Mouse (Mus musculus) monocyte, adult 2 months (primary cell): Measurements from ENCODE around the gene Hmcn2.

Experiments
- DNase-seq, 2 experiments: peaks; one replicate each; pipeline ENCODE4 v3.0.0; 2022; ENCODE audit warnings: low spot score in 2 of 2, low read depth in 1 of 2

Gene Hmcn2

DNA sequence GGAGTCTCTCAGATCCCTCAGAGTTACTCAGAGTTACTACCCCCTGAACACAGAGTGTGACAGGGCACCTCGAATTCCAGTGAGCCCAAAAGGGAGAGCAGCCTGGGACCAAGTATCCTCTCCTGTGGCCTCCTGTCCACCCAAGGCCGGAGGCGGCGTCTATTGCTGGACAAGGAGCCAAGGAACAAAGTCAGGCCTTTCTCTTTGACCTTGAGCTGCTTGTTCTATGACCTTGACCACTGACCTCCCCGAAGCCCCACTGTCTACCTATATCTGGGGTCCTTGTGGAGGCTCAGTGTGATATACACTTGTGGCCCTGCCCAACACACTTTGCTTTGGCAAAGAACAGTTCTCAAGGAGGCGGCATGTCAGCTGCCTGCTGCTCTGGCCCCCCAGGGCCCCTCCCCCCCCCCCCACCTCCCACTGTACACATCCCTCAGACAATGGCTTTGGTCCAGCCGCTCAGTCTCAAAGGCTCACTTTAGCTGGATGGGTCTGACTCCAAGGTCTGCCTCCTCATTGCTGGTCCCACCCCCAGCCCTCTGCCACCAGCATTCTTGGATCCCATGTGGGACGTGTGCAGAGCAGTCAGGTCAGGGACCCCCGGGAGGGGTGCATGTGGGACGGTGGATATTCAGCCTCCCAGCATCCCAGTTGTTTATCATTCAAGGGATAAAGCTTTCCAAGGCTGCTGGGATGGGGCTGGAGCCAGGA is 162.0 kb downstream of the Hmcn2 start:
- no peak for DNase-seq

DNA sequence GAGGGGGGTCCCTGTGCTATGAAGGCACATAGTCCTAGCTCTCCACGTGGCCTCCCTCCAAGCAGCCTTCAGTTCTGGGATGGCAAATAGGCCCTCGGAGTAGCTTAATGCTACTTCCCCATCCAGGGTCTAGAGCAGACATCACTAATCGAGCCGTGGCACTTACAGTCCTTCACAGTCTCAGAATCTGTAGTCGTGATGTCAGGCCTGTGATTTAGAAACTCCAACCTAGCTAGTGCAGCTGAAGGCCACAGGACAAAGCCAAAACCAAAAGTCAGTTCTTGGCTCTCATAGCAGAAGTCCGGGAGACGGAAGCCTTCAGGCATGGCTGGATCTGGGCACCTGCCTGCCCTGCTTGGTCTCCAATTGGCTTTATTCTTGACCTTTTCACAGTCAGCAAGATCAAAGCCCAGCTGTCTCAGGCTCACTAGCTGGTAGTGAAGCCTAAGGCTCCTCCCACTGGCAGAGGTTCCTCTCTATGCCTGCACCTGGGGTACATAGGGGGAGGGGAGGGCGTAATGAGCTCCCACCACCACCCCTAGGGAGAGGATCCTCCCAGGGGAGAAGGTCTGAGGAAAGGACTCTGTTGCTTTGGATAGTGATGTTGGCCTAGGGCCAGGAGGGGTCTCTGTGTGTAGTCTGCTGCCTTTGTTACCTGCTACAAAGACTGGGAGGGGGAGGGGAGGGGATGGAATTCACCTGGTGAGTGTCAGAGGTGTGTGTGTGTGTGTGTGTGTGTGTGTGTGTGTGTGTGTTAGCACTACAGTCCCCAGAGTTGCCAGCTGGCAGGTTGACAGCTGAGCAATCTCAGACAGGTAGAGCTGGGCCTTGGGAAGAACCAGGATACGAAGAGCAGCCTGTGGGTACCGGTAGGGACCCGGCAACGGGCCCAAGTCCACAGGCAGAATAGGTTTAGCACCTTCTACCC is 163.3 kb downstream of the Hmcn2 start:
- no peak for DNase-seq

DNA sequence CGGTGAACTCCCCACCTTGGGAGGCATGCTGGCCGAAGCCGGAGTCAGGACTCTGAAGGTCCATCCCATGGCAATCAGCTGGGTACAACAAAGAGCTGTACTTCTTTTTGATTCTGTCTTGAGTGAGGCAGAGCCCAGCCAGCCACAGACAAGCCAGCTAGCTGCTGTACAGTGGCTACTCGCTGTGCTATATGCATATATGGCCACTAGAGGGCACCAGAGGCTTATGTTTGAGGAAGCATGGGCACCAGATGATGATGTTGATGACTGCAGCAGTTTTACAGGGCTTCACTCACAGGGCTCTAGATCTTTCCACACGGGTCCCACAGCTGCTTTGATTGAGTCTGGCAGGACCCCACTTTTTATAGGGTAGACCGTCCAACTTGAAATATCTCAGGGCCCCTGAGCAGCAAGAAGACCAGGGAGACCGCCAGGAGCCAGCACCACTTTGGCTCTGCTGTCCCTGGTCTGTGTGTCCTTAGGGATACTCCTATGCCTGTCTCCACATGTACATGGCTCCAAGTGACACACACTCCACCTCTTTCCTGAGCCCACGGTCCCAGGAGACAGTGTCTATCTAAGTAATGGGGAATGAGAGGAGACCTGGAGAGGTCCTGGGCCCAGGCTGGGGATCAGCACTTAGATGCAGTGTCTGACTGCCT is 168.8 kb downstream of the Hmcn2 start:
- DNase-seq: peak; percentile 41 to 62

DNA sequence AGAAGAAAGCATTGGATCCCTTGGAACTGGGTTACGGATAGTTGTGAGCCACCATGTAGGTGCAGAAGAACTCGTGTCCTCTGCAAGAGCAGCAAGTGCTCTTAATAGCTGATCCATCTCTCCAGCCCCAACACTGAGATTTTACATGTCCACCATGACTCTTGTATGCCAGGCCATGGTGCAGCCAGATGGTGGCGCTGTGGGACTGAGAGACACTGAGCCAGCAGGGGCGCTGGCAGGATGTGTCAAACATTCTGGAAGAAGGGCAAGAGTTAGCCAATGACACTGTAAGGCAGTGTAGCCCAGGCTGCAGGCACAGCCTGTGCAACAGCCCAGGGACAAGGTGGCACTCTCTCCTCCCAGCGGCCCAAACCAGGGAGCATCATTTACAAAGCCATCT is 170.0 kb downstream of the Hmcn2 start:
- peak in 1 of 2 experiments; percentile 16 for DNase-seq

DNA sequence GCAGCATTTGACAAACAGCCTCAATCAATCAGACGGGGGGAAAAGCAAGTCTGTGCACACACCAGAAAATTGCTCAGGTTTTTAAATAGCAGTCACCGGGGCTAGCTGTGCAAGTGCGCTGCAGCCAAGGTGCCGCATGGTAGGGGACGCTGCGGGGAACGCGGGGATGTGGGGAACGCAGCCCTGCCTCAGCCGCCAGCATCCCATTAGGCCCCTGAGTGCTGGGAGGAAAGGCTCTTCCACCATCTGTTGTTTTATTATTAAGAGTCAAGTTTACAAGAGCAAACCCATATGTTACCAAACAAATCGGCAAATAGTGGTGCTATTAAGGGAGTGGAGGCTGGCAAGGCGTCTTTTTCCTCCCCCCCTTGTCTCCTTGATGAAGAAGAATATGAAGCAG is 175.0 kb downstream of the Hmcn2 start:
- no peak for DNase-seq

DNA sequence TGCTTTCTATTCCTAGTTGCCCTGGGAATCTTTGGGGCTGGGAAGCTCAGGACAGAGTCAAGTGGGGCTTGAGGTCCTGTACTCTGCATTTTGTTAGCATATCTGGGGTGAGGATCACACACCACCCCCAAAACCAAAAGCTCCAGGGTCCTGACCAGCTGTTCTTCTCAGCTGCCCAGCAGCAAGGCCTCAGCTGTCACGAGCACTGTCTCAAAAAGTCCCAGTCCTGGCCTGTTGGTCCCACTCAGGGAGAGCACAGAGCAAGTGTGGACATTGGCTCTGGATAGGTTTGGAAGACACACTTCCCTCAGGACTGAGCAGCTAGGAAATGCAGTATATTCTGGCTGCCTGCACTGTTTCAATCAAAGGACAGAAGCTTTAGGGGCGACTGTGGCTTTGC is 176.3 kb downstream of the Hmcn2 start:
- DNase-seq: no peak

DNA sequence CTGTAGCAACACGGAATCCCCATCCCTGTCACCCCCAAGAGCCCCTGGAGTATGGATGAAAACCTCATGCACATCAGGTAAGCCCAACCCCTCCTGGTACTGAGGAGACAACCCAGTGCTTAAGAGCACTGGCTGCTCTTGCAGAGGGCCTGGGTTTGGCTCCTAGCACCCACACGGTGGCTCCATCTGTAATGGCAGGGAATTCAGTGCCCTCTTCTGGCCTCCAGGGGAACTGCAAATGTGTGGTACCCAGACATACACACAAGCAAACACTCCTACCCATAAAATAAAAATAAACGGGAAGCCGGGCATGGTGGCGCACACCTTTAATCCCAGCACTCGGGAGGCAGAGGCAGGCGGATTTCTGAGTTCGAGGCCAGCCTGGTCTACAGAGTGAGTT is 178.1 kb downstream of the Hmcn2 start:
- DNase-seq: no peak

DNA sequence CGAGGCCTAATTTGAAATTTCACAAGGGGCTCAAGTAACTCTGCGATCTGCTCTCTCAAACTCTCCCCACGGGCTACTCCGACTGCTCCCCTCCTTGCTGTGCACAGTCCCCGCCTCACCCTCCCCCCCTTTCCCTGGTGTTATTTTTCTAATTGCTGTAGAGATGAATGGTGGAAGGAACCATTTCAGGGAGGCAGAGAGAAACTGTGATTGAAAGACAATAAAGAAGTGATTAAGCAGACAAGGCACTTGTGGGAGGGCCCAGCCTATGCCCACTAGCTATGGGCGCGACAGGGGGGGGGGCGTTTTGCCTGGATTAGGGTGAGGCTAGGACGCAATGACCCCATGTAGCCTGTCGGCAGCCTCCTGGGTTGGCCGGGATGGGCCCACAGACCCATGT is 179.0 kb downstream of the Hmcn2 start:
- no peak for DNase-seq

DNA sequence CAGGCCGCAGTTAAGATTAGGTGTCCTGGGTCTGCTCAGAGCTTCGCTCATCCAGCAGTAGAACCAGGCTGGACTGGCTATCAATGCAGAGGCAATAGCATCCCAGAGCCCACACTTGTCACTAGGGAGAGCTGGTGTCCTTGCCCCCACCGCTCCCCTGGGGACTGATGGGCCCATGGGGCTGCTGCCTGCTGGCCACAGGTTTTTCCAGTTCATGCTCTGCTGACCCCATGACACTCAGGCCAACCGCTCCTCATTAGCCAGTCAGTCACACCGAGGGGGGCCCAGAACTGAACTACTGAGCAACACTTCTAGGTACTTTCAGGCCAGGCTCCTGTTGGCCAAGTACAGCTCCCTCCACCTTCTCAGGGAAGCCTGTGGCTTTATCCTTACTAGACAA is 180.1 kb downstream of the Hmcn2 start:
- no peak for DNase-seq

DNA sequence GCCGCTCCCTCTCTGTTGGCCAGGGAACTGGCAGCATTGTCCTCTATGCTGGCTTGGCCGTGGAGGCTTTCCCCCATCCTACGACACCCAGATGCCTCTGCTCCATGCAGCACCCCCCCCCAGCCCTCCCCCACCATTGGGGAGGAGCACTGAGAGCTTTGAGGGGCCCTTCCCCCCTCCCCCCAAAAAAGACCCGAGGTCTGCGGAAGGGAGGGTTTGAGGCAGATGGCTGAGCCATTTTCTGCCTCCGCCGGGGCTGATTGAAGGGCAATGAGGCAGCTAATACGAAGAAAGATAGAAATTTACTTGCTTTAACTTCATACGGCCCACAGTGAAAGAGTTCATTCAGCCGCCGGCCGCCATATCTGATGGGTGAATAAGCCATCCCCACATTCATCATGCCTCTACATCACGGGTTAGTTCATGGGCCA is 180.8 kb downstream of the Hmcn2 start:
- no peak for DNase-seq

DNA sequence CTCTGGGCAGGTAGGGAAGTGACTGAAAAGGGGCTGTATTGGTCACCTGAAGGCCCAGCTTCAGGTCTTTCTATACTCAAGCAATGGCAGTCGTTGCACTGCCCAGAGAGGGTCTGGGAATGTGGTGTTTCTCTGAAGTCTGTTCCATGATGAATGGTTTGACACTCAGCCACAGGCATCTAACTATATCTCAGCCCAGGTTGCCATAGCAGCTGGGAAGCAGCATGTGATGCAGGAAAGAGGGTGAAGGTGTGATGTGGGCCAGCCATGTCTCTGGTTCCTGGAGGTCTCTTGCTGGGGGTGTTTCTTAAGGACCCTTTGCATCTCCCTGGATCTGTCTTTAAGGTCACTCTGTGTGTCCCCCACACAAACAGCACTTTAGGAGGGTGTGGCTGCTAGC is 181.9 kb downstream of the Hmcn2 start:
- DNase-seq: no peak

DNA sequence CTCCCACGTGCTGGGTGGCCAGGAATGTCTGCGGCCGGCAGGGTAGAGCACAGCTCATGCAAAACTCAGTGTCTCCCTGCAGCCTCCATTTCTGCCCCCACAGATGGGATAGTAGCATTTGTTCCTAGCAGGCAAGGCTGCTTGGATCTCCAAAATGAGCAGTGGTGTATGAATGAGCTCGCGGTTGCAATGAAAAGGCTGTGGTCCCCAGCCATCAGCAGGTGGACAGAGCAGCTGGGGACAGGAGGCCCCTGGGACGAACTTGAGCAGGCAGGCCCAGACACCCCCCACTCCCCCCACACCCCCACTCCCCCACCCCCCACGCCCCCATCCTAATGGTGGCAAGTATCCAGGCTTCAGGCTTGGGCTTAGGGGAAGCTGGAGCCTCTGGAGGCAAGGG is 182.9 kb downstream of the Hmcn2 start:
- DNase-seq: no peak

DNA sequence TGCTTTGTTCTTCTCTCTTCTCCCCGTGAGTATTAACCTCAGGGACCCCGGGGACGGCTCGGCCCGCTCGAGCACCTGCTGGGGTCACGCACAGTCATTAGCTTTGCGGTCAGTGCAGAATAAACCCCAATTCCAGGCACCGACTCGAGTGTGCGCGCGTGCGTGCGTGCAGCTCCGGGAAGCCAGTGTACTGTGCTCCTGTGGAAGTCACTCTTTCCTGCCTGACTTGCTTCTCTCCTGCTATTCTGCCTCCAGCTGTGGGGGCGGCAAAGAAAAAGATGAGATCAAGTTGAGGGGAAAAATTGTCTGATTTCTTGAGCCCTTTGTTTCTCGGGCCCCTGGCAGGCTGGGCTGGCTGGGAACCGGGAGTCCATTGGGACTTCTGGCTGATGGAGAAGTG is 183.4 kb downstream of the Hmcn2 start:
- DNase-seq: no peak

DNA sequence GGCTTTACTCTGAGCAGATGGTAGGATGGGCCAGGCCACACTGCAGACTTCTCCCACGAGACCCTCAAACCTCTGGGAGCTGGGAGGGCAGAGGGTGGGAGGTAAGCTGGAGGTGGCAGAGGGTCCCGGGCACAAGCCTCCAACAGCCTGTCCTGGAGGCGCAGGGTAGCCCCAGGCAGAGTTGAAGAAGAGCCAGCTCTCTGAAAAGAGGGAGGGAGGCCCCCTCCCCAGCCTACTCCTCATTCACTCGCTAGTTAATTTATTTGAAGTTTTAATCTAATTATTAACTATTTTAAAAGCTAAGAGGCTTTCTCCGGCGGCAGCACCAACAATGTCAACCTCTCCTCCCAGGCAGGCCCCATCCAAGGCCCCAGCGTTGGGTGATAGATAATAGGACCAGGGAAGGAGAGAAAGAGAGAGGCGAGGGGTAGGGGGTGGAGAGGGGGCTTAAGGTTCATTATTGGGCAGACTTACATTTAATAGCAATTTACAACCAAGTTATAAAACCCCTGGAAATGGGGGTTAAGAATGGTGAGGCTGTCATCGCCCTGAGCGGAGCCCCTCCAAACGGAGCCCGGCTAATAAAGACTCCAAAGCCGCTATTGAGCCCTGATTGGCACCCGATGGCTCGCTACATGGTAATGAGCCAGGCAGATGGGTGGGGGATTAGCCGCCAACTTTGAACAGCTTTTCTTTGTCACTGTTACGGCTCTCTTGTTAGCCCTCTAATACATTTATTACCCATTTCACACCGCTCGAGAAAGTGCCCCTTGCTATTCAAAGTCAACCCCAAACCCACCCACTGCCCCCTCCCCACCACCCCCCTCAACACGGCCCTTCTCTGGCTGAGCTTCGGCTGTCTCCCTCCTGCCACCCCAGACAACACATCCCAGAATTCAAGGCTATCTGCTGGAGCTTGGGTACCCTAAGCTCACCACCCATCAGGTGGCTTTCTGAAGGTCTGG is 185.4 kb downstream of the Hmcn2 start:
- no peak for DNase-seq

DNA sequence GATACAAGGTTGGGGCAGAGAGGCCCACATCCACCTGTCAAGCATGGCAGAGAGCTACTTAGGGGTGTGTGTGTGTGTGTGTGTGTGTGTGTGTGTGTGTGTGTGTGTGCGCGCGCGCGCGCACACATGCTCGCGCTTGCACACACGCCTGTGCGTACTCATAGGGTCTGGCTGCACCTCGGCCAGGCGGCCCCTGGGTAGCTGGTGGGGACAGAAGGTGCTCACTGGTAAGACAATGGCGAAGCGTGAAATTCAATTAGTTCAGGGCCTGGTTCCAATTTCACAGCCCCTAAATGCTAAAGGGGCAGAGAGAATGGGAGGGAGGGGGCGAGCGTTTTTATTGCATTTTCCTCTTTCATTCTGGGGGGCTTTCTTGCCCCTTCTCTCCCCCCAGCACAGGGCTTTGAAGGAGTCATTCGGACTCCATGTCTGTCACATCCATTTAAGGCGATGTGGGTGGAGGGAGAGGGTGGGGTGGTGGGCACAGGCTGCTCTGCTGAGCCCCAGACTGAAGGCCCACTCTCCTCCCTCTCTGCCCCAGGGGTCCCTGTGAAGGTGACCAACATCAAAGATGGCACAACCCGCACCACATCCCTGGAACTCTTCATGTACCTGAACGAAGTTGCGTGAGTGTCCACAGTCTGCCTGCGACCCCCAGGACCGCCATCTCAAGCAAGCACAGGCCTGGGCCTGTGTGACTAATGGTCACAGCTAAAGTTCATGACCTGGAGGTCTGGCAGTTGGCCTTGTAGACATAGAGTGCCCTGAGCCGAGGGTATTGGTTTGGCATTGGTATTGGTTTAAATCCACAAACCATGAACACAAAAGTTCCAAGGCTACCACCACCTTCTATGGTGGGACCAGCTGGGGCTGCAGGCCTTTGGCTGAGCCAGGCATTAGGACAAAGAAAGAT is 186.3 kb downstream of the Hmcn2 start:
- DNase-seq: no peak

DNA sequence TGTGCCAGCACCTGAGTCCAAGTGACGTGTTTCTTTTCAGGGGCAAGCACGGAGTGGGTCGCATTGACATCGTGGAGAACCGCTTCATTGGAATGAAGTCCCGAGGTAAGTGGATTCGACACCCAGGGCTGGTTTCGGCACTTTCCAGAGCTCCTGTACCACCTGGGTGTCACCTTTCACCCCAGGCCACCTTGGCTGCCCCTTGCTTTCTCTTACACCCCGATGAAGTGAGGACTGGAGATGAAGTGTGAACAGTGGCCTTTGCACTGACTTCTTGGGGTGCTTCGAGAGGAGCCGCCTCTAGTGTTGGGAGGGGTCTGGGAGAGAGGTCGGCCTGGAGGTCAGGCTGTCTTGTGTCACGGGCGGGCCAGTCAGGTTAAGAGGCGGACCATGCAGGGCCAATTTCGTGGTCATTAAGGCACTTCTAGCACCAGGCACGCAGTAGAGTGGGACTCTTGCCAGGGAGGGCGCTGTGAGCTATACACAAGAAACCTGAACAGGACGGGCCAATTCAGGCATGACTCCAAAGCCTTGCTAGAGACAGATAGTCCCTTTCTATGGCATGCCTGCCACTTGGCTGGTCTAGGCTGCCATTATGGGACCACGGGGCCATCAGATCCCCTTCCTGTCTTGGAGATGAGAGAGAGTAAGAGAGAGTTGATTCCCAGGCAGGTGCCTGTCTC is 187.4 kb downstream of the Hmcn2 start:
- no peak for DNase-seq

DNA sequence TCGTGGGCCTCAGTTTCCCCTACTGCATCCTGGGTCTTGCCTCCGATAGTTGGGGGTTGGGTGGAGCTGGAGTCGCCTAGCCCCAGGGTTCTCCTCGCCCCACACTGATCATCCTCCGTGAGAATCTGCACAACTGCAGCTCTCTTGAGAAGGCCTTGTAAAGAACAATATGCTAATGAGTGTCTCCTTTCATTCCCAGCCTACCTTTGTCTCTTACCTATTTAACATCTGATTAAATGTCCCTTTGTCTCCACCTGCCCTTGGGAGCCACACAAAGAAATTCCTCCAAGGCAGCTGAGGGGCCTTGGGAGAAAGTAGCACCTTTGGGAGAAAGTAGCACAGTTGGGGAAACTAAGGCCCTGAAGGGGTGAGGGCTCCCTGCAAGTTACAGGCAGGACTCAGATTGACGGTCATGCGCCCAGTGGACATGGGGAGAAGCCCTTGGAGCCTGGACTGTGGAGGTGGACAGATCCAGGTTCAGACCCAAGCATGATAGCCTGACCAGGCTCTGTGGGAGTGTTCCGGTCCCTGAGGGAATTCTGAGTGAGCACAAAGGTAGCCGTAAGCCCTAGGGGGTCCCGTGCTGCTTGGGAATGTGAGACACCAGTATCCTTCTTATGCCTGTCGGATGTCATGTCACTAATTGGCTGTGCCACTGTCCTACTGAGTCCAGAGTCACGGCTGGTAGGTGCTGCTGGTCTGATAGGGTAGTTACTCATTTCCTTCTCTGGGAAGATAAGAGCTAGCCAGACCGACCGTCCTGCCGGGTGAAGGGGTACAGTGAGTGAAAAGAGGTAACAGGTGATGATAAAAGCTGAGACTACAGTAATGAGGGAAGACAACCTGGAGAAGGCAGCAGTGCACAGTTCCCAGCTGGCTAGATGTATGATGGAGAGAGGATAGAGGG is 188.7 kb downstream of the Hmcn2 start:
- DNase-seq: no peak

DNA sequence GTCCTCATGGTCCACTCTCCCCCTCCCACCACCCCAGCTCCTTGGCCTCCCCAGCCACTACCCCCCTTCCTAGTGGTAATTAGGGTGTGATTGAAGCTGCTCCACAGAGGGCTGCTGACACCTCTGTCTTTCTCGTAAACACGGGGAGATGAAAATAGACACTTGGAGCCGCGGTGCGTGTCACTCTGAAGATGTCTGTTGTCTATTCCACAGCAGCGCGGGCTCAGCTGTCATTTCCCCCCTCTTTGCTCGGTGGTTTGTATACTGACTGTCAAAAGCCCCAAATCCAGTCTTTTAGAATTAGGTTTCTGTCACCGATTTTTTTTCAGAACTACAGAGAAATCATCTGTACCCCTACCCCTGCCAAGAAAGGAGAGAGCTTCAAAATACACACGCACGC is 191.3 kb downstream of the Hmcn2 start:
- DNase-seq: no peak
